Mouse (Mus musculus) heart, embryonic 11.5 days (tissue): ENCODE data around the gene Scarb2. TPM values are rescaled to one million over a fixed set of nuclear protein-coding genes. Genes with fewer than 3 reads are reported as not detected.
A peak's percentile ranks its signal among the peaks of the same experiment; 100 is the strongest.

ENCODE experiments used
- ATAC-seq: fragments of 200-750 bp; cut with Nextera tagmentation; replicated peaks from 2 replicates; pipeline ENCODE4 v1.8.0; 2017; ENCODE audit warnings: moderate library complexity; ENCODE audit not compliant: insufficient number of reproducible peaks, low FRiP score, low TSS enrichment
- H3K27ac ChIP-seq: fragments of 300-500 bp; sonication (generic); 2 replicates; pipeline ENCODE4 v1.5.1; 2014; ENCODE audit warnings: mild to moderate bottlenecking, low read depth, low read length
- H3K27me3 ChIP-seq: fragments of 300-500 bp; sonication (generic); 2 replicates; pipeline ENCODE4 v1.6.1; 2014; ENCODE audit warnings: mild to moderate bottlenecking, low read length, mixed read lengths; ENCODE audit not compliant: control insufficient read depth, insufficient read depth
- H3K36me3 ChIP-seq: fragments of 300-500 bp; sonication (generic); 2 replicates; pipeline ENCODE4 v1.6.1; 2014; ENCODE audit warnings: mild to moderate bottlenecking, low read length, moderate library complexity, mixed read lengths; ENCODE audit not compliant: control insufficient read depth, insufficient read depth
- H3K4me1 ChIP-seq: fragments of 300-500 bp; sonication (generic); 2 replicates; pipeline ENCODE4 v1.6.1; 2014; ENCODE audit warnings: low read length; ENCODE audit not compliant: control insufficient read depth, insufficient read depth
- H3K4me2 ChIP-seq: fragments of 300-500 bp; sonication (generic); 2 replicates; pipeline ENCODE4 v1.6.1; 2014; ENCODE audit warnings: mild to moderate bottlenecking, moderate library complexity
- H3K4me3 ChIP-seq: fragments of 300-500 bp; sonication (generic); 2 replicates; pipeline ENCODE4 v1.5.1; 2014; ENCODE audit warnings: low read depth, low read length
- H3K9ac ChIP-seq: fragments of 300-500 bp; sonication (generic); 2 replicates; pipeline ENCODE4 v1.6.1; 2014; ENCODE audit warnings: mild to moderate bottlenecking, low read depth, low read length, moderate library complexity
- H3K9me3 ChIP-seq: fragments of 300-500 bp; sonication (generic); replicated peaks from 2 replicates; pipeline ENCODE4 v1.6.1; 2016; ENCODE audit warnings: low read length; ENCODE audit not compliant: control insufficient read depth
- WGBS: fragments of 180-500 bp; shearing (Covaris S2); extraction: QIAGEN DNeasy Blood & Tissue Kit; methylation state at CpG from one replicate; pipeline ENCODE4 v1.1.7; 2014; ENCODE audit not compliant: insufficient replicate concordance; 5-methylcytosine and 5-hydroxymethylcytosine counted together
- polyA plus RNA-seq: library from polyadenylated mRNA; unstranded; fragments of >200 nt; fragmentation: Nextera tagmentation; extraction: Ambion mirVana; gene quantifications from 2 replicates; pipeline ENCODE4 v1.2.1, GENCODE M21; 2014

Scarb2 gene
- polyA plus RNA-seq, 1 experiment from 2014 or later = 12.0 TPM

- no peaks in the 10 kb centered on the region for H3K9me3 ChIP-seq
- H3K36me3 ChIP-seq = no peaks in the 10 kb centered on the region; the same call in 1 of the 2 replicates
- H3K27ac ChIP-seq = 0 out of 2 replicates have a peak overlapping the region, but pooled peaks have one; percentile 2
- no peak overlapping the region for H3K4me2 ChIP-seq
- H3K4me1 ChIP-seq = peaks cover 11% of the 10 kb centered on the region
- no peak overlapping the region for H3K9ac ChIP-seq
- 51% methylated on average over 5 of the region's 5 CpGs for WGBS
- H3K4me3 ChIP-seq = no peak overlapping the region
- no peaks in the 10 kb centered on the region for H3K27me3 ChIP-seq
- ATAC-seq = no peak
Measured at GRCm38 (mm10) chr5:92441494-92441893, 65.1 kb downstream of the Scarb2 start.

DNA sequence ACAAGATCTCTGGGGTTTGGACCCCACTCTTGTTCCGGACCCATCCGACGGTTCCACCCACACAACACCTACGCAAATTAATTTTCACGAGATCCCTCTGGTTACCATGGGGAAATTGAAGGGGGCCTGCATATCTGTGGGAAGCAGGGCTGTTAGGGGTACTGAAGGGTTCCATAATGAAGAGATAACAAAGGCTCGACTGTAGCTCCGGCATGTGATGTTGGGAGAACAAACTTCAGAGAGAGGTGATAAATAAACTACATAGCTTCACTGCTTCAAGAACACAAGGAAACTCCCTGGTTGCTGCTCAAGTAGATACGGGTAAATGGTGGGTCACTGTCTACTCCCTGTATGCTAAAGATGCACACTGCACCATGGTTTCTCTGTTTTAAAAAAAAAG lies 68.1 kb downstream of the Scarb2 start:
- no peak for ATAC-seq

GRCm38 (mm10) chr5:92435025-92435584 lies 71.5 kb downstream of the Scarb2 start, which contains the start of gene Nup54:
Nup54 (minus strand) TSS chr5:92435219.
- peak within 1 kb of the TSS; percentile 89 for H3K4me2 ChIP-seq
- H3K4me3 ChIP-seq = peak within 1 kb of the TSS; percentile 95
- peak within 1 kb of the TSS; percentile 85 for H3K27ac ChIP-seq
- no peaks in the 10 kb centered on the region for H3K4me1 ChIP-seq
- H3K36me3 ChIP-seq = no peaks in the 10 kb centered on the region
- peak; percentile 98 for ATAC-seq
- H3K27me3 ChIP-seq = no peaks in the 10 kb centered on the region
- 1% methylated on average over 34 of the region's 34 CpGs for WGBS
- peak within 1 kb of the TSS; percentile 98 for H3K9ac ChIP-seq
- no peaks in the 10 kb centered on the region for H3K9me3 ChIP-seq

More for the DNA sequence above, 68.1 kb downstream of the Scarb2 start:
- Histone ChIP-seq H3K27ac (no peak overlapping the region), H3K27me3 (no peaks in the 10 kb centered on the region), H3K9me3 (no peaks in the 10 kb centered on the region), H3K36me3 (no peaks in the 10 kb centered on the region), H3K4me1 (peaks cover 11% of the 10 kb centered on the region), H3K4me2 (no peak overlapping the region), H3K9ac (no peak overlapping the region), H3K4me3 (no peak overlapping the region)
- WGBS = 76% methylated on average over 8 of the region's 8 CpGs

DNA sequence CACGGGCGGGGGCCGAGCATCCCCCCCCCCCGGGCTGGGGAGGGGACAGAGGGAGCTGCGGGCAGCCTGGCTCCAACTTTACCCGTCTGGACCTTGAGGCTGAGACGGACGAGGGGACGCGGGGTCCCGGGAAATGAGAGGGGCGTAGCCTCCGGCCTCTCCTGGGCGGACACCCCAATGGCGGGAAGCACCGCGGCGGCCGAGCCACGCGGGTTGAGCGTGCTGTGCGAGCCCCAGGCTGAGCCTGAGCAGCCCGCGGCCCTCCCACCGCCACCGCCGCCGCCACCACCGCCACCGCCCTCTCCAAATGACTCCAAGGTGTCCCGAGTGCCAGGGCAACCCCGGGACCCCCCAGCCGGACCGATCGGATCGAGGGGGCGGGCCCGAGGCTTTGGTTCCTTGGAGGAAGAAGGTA lies 72.1 kb downstream of the Scarb2 start:
- Histone ChIP-seq H3K9me3 (no peaks in the 10 kb centered on the region), H3K4me2 (peak overlapping the region; percentile 89), H3K36me3 (no peaks in the 10 kb centered on the region), H3K4me1 (no peaks in the 10 kb centered on the region), H3K27ac (peak overlapping the region; percentile 85), H3K27me3 (no peaks in the 10 kb centered on the region), H3K9ac (peak overlapping the region; percentile 98), H3K4me3 (peak overlapping the region; percentile 95)
- ATAC-seq = peak; percentile 79
- 2% methylated on average over 28 of the region's 39 CpGs for WGBS

GRCm38 (mm10) chr5:92434070-92434469 lies 72.6 kb downstream of the Scarb2 start:
- Histone ChIP-seq H3K27ac (peak overlapping the region; percentile 85; the same call in 1 of the 2 replicates), H3K9me3 (no peaks in the 10 kb centered on the region)

GRCm38 (mm10) chr5:92431611-92432010 lies 75.0 kb downstream of the Scarb2 start:
- H3K4me1 ChIP-seq = no peaks in the 10 kb centered on the region
- H3K36me3 ChIP-seq = peaks cover 22% of the 10 kb centered on the region
- no peak for ATAC-seq
- no peak overlapping the region for H3K4me3 ChIP-seq
- H3K9me3 ChIP-seq = 0 out of 2 replicates have a peak, but pooled peaks cover 3% of the 10 kb centered on the region
- no peaks in the 10 kb centered on the region for H3K27me3 ChIP-seq
- WGBS = 87% methylated on average over 7 of the region's 7 CpGs
- no peak overlapping the region for H3K27ac ChIP-seq
- no peak overlapping the region for H3K4me2 ChIP-seq
- H3K9ac ChIP-seq = no peak overlapping the region

More at GRCm38 (mm10) chr5:92434070-92434469, 72.6 kb downstream of the Scarb2 start:
- peak overlapping the region; percentile 98 for H3K9ac ChIP-seq
- peak overlapping the region; percentile 95 for H3K4me3 ChIP-seq
- ATAC-seq = no peak
- no peaks in the 10 kb centered on the region for H3K27me3 ChIP-seq
- no peaks in the 10 kb centered on the region for H3K4me1 ChIP-seq
- WGBS = 3% methylated on average over 12 of the region's 12 CpGs
- peak overlapping the region; percentile 89 for H3K4me2 ChIP-seq
- H3K36me3 ChIP-seq = no peaks in the 10 kb centered on the region

DNA sequence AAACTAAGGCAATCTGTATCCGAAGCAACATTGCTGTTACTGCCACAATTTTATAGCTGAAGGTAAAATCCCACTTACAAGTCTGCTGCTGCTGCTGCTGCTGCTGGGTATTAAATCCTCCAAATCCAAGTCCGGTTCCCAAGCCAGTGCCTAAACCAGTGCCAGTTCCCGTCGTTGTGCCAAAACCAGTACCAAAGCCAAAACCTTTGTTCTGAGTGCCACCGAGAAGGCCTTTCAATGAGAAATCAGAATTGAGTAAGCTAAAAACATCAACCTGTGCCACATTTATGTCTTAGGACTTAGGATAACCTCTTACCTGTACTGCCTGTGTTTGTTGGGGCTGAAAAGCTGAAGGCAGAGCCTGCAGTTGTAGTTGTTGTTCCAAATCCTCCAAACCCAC lies 75.9 kb downstream of the Scarb2 start:
- no peak overlapping the region for H3K9ac ChIP-seq

GRCm38 (mm10) chr5:92424126-92424525 lies 82.5 kb downstream of the Scarb2 start:
- no peak for ATAC-seq
- H3K27ac ChIP-seq = no peak overlapping the region
- H3K4me3 ChIP-seq = no peak overlapping the region
- WGBS = 92% methylated on average over 11 of the region's 11 CpGs
- H3K9ac ChIP-seq = no peak overlapping the region
- H3K4me1 ChIP-seq = no peaks in the 10 kb centered on the region
- peaks cover 43% of the 10 kb centered on the region for H3K36me3 ChIP-seq
- no peaks in the 10 kb centered on the region for H3K27me3 ChIP-seq
- 0 out of 2 replicates have a peak, but pooled peaks cover 3% of the 10 kb centered on the region for H3K9me3 ChIP-seq
- H3K4me2 ChIP-seq = no peak overlapping the region

More for the DNA sequence above, 75.9 kb downstream of the Scarb2 start:
- no peak overlapping the region for H3K4me2 ChIP-seq
- H3K27me3 ChIP-seq = no peaks in the 10 kb centered on the region
- peaks cover 25% of the 10 kb centered on the region for H3K36me3 ChIP-seq
- H3K4me1 ChIP-seq = no peaks in the 10 kb centered on the region
- no peak overlapping the region for H3K27ac ChIP-seq
- 90% methylated on average over 5 of the region's 5 CpGs for WGBS
- H3K4me3 ChIP-seq = no peak overlapping the region
- ATAC-seq = no peak
- H3K9me3 ChIP-seq = 0 out of 2 replicates have a peak, but pooled peaks cover 3% of the 10 kb centered on the region

DNA sequence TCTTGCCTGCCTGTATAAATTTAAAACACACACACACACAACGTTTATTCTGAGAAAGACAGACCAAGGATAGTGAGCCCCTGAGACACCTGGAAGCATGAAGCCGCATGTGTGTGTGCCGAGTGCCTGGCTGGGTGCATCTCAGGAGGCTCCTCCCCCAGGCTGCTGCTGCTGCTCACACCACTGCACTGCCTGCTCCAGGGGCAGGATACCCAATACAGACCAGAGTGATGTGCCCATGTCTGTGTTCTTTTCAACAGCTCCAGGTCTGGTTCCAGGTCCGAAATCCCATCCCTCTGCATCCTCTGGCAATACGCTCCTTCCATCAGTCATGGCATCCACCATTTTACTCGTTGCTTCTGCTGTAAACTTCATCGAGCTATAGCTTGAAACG lies 92.7 kb downstream of the Scarb2 start:
- WGBS = 79% methylated on average over 8 of the region's 8 CpGs
- no peak for ATAC-seq

More for the DNA sequence above, 92.7 kb downstream of the Scarb2 start:
- Histone ChIP-seq H3K27ac (no peak overlapping the region), H3K36me3 (peaks cover 19% of the 10 kb centered on the region), H3K4me1 (peaks cover 6% of the 10 kb centered on the region; the same call in 1 of the 2 replicates), H3K9ac (no peak overlapping the region), H3K4me2 (no peak overlapping the region), H3K4me3 (no peak overlapping the region), H3K27me3 (no peaks in the 10 kb centered on the region), H3K9me3 (no peaks in the 10 kb centered on the region)
